Mouse (Mus musculus) limb, embryonic 13.5 days (tissue): Measurements from ENCODE around the gene Cybb. TPM values are rescaled to one million over a fixed set of nuclear protein-coding genes. Genes with fewer than 3 reads are reported as not detected.
"Not testable (repeated sequence)": the region's sequence is repeated elsewhere in the genome, so short reads cannot be mapped to it uniquely, and the experiment has no call there.

ENCODE experiments used
- ATAC-seq: fragments of 200-750 bp; cut with Nextera tagmentation; 2 replicates; pipeline ENCODE4 v1.8.0; 2017; ENCODE audit warnings: low read depth, moderate number of reproducible peaks, moderate TSS enrichment; ENCODE audit not compliant: low FRiP score
- H3K27ac ChIP-seq: fragments of 300-500 bp; sonication (generic); 2 replicates; pipeline ENCODE4 v1.5.1; 2015; ENCODE audit warnings: inconsistent platforms, mild to moderate bottlenecking, moderate library complexity
- H3K27me3 ChIP-seq: fragments of 300-500 bp; sonication (generic); 2 replicates; pipeline ENCODE4 v1.6.1; 2015; ENCODE audit warnings: mild to moderate bottlenecking, inconsistent platforms
- H3K36me3 ChIP-seq: fragments of 300-500 bp; sonication (generic); 2 replicates; pipeline ENCODE4 v1.6.1; 2015; ENCODE audit warnings: inconsistent platforms, mild to moderate bottlenecking, moderate library complexity
- H3K4me1 ChIP-seq: fragments of 300-500 bp; sonication (generic); 2 replicates; pipeline ENCODE4 v1.6.1; 2015; ENCODE audit warnings: inconsistent platforms
- H3K4me2 ChIP-seq: fragments of 300-500 bp; sonication (generic); replicated peaks from 2 replicates; pipeline ENCODE4 v1.6.1; 2015; ENCODE audit warnings: inconsistent platforms, mild to moderate bottlenecking, moderate library complexity
- H3K4me3 ChIP-seq: fragments of 300-500 bp; sonication (generic); 2 replicates; pipeline ENCODE4 v1.5.1; 2015; ENCODE audit warnings: moderate library complexity, mild to moderate bottlenecking, inconsistent platforms
- H3K9ac ChIP-seq: fragments of 300-500 bp; sonication (generic); 2 replicates; pipeline ENCODE4 v1.6.1; 2015; ENCODE audit warnings: mild to moderate bottlenecking, inconsistent platforms
- H3K9me3 ChIP-seq: fragments of 300-500 bp; sonication (generic); 2 replicates; pipeline ENCODE4 v1.6.1; 2016; ENCODE audit warnings: inconsistent platforms
- WGBS: fragments of 180-500 bp; shearing (Covaris S2); methylation state at CpG from one replicate; pipeline ENCODE4 v1.1.7; 2015; 5-methylcytosine and 5-hydroxymethylcytosine counted together
- polyA plus RNA-seq: library from polyadenylated mRNA; unstranded; fragments of >200 nt; fragmentation: Nextera tagmentation; extraction: Ambion mirVana; gene quantifications from 2 replicates; pipeline ENCODE4 v1.2.1, GENCODE M21; 2015

Cybb gene
- 2.0 and 2.2 TPM in 2 replicates for polyA plus RNA-seq

DNA sequence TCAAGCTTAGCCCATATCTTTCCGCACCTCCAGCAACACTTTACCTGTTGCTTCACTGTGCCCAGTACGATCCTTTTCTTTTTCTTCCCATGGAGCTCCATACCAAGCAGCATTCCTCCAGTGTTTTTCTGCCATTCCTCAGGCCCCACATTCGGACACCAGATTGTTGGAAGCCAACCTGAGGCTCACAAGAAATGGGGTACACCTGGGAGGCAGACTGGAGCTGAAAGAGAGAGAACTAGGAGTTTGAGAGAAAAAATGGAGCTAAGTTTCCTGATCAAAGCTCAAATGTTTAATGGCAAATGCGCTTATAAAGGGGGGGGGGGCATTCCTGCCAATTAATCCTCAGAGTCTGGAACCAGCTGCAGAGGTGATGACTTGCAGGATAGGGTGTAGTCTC is at the start of gene Cybb:
Gene Cybb, minus strand, starts transcription at position 101 of the 400 bp plus-strand sequence.
- H3K9ac ChIP-seq: no peak within 1 kb of the TSS
- H3K4me3 ChIP-seq: no peak within 1 kb of the TSS
- H3K9me3 ChIP-seq: no peaks in the 10 kb centered on the region
- no peaks in the 10 kb centered on the region for H3K4me1 ChIP-seq
- 78% methylated on average over 4 of the region's 4 CpGs for WGBS
- H3K4me2 ChIP-seq: no peak within 1 kb of the TSS
- H3K27ac ChIP-seq: no peak within 1 kb of the TSS
- H3K36me3 ChIP-seq: no peaks in the 10 kb centered on the region
- H3K27me3 ChIP-seq: no peaks in the 10 kb centered on the region
- no peak for ATAC-seq

DNA sequence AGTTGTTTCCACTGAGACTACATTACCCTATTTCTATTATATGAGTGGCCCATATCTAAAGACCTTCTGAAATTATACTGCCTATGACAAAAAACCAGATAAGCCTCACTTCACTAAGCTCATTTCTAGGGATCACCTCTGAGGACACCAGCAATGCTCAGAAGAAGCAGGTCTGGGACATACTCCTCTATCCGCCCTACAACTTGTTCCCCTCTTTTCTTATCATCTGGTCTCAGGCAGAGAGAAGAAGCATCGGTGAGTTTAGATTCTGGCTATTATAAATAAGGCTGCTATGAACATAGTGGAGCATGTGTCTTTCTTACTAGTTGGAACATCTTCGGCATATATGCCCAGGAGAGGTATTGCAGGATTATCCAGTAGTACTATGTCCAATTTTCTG is 49.3 kb upstream of the Cybb start:
- Histone ChIP-seq H3K9me3 (no peaks in the 10 kb centered on the region), H3K27me3 (no peaks in the 10 kb centered on the region), H3K4me2 (no peak overlapping the region), H3K4me1 (no peaks in the 10 kb centered on the region), H3K9ac (no peak overlapping the region), H3K4me3 (no peak overlapping the region), H3K36me3 (no peaks in the 10 kb centered on the region), H3K27ac (no peak overlapping the region)
- WGBS: 94% methylated on average over 3 of the region's 3 CpGs
- no peak for ATAC-seq

DNA sequence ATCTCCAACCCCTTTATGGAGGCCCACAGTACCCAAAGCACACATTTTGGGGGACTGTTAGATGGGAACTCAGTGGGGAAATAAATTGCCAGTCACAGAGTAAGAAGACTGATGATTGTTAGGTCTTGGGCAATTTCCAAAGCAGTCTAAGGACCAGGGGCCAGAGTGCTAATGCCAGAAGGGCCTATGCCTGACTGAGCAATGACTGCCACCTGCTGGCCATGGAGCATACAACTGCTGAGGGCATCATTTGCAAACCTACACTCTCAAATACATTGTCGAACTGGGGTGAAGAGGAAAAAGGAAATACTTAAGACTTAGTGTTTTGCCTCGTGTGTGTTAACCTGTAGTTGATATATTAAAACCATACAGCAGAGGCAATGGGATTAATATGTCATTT is 32.4 kb upstream of the Cybb start:
- H3K4me1 ChIP-seq, H3K27ac ChIP-seq: not testable (repeated sequence)

DNA sequence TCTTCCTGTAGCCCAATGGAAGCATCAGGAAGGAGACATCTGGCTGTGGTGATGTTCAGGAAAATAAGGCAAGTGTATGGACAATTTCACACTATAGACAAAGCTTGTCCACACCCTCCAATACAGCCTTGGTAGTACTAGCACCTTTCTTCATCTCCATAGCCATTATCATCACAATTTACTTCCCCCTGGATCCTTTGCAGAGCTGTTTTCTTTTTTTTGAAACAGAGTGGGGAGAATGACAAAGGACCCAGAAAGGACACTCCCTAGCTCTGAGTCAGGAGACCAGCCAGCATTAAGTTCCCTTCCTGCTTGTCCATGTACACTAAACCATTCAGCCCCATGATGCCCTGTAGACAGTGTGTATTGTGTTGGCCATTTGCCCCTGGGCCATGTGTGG is 30.0 kb upstream of the Cybb start:
- not testable (repeated sequence) for H3K36me3 ChIP-seq, H3K27me3 ChIP-seq, H3K9ac ChIP-seq, H3K4me3 ChIP-seq, H3K4me1 ChIP-seq, H3K4me2 ChIP-seq, ATAC-seq, H3K9me3 ChIP-seq, H3K27ac ChIP-seq

More for the DNA sequence above, 32.4 kb upstream of the Cybb start:
- 22% methylated on average over 2 of the region's 2 CpGs for WGBS
- not testable (repeated sequence) for H3K4me3 ChIP-seq, H3K4me2 ChIP-seq, H3K36me3 ChIP-seq, ATAC-seq, H3K27me3 ChIP-seq, H3K9ac ChIP-seq, H3K9me3 ChIP-seq

DNA sequence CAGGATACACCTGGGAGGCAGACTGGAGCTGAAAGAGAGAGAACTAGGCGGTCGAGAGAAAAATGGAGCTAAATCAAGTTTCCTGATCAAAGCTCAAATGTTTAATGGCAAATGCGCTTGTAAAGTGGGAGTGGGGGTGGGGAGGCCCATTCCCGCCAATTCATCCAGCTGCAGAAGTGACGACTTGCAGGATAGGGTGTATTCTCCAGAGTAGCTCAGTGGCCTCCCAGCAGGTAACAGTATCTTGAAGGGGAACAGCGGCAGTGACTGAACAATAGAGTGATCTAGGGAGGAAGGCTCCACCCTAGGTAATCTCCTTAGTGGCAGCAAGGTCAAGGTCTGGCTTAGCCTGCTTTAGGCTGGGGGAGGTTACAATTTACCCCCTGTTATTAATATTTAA is 12.5 kb downstream of the Cybb start:
- H3K27me3 ChIP-seq, H3K27ac ChIP-seq, H3K9me3 ChIP-seq, H3K4me3 ChIP-seq, H3K4me2 ChIP-seq, ATAC-seq, H3K36me3 ChIP-seq, H3K9ac ChIP-seq, H3K4me1 ChIP-seq: not testable (repeated sequence)
- 70% methylated on average over 6 of the region's 6 CpGs for WGBS

DNA sequence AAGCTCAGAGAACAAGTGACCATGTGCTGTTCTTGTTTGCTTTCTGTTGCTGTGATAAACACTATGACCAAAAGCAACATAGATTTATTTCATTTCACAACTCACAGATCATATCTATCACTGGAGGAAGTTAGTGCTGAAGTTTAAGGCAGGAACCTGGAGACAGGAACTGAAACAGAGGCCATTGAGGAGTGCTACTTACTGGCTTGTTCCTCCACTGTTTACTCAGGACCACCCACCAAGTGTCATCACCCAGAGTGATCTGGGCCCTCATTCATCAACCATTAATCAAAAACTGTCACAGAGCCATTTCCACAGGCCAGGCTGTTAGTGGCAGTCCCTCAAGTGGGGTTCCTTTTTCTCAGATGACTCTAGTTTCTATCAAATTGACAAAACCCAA is 13.1 kb downstream of the Cybb start:
- Histone ChIP-seq H3K4me3 (no peak overlapping the region), H3K9me3 (no peaks in the 10 kb centered on the region), H3K4me1 (no peaks in the 10 kb centered on the region), H3K4me2 (no peak overlapping the region), H3K27me3 (no peaks in the 10 kb centered on the region), H3K9ac (no peak overlapping the region), H3K36me3 (no peaks in the 10 kb centered on the region), H3K27ac (no peak overlapping the region)
- ATAC-seq: no peak

DNA sequence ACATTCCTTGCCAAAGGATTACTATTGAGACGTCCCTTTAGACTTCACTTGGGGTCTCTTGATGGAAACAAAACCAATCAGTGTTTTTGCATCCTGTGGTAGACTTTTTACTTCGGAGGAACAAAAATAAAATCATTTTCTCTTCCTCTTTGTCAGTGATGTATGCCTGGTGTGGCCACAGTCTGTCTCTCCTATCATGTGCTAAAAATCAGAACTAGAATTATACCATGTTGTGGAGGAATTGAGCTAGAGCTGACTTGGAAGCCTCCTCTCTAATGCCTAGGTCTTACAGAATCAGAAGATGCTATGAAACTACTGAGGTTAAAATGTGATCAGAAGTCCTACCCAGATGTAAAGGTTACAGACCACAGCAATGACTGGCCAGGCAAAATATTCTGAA is 13.8 kb downstream of the Cybb start:
- no peak overlapping the region for H3K4me3 ChIP-seq
- no peak for ATAC-seq
- H3K9me3 ChIP-seq: no peaks in the 10 kb centered on the region
- H3K4me2 ChIP-seq: no peak overlapping the region
- no peak overlapping the region for H3K27ac ChIP-seq
- 80% methylated on average over 2 of the region's 2 CpGs for WGBS
- H3K9ac ChIP-seq: no peak overlapping the region
- H3K27me3 ChIP-seq: no peaks in the 10 kb centered on the region
- H3K36me3 ChIP-seq: no peaks in the 10 kb centered on the region
- no peaks in the 10 kb centered on the region for H3K4me1 ChIP-seq

DNA sequence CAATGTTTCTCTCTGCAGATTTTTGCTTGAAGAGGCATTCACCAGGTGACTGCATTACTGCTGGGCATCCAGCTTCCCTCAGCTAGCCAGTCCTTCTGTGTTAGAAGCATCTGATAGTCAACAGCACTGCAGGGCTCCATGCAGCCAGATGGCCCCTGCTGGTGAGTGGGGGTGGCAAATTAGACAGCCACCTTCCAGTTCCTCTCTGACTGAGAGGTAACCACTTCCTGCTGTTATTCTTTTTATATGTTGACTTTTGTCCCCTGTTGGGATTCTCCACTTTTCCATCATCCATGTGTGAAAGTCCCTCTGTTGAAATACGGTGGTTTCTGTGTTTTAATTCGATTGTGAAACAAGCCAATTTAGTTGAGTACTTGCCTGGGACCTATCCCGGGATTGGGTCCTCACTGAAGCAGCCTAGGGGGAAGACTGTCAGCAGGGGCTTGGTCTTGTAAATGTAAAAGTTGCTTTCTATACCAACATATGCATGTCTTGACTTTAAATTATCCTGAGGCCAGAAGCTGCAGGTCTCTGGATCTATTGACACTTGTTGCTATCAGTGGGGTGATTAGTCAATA is 16.7 kb downstream of the Cybb start:
- H3K9ac ChIP-seq: no peak overlapping the region

DNA sequence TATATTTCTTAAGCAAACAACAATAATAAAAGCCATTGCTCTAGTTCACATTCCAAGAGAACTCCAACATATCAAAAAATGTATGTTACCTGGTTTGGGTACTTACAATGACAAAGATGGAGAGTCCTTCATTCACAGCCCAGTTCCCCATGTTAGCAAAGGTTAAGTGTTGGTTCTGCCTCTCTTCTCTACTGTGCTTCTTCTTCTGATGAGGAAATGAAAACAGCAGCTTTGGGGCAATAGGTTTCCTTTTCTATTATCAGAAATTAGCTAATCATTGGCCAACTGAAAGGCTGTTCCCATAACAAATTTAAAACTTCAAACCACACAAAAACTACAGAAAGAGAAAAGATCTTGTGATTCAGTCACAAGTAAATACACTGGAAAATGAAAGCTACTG is 18.5 kb downstream of the Cybb start:
- no peak overlapping the region for H3K9ac ChIP-seq
- no peaks in the 10 kb centered on the region for H3K9me3 ChIP-seq
- H3K27ac ChIP-seq: no peak overlapping the region
- H3K4me1 ChIP-seq: no peaks in the 10 kb centered on the region
- no peak for ATAC-seq
- no peak overlapping the region for H3K4me2 ChIP-seq
- no peaks in the 10 kb centered on the region for H3K36me3 ChIP-seq
- H3K27me3 ChIP-seq: no peaks in the 10 kb centered on the region
- no peak overlapping the region for H3K4me3 ChIP-seq

More for the DNA sequence above, 16.7 kb downstream of the Cybb start:
- H3K27me3 ChIP-seq: no peaks in the 10 kb centered on the region
- WGBS: 32% methylated on average over 3 of the region's 3 CpGs
- H3K27ac ChIP-seq: no peak overlapping the region
- ATAC-seq: no peak
- no peaks in the 10 kb centered on the region for H3K9me3 ChIP-seq
- no peaks in the 10 kb centered on the region for H3K4me1 ChIP-seq
- H3K4me3 ChIP-seq: no peak overlapping the region
- H3K4me2 ChIP-seq: no peak overlapping the region
- no peaks in the 10 kb centered on the region for H3K36me3 ChIP-seq

DNA sequence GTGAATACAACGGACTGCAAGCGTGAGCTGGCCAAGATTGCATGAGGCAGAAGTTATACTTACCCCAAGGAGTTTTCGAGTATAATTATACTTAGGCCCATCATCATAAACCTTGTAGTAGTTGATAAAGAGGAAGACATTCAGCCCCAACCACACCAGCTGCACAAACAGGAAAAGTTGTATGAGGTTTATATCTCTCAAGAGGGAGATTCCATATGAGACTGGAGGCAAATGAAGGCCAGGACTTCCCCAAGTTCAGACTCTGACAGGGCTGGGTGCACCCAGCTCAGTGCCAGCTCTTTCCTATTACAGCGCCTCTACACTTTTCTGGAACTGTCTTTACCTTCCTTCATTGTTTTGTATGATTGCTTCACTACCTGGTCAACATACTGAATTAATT is 20.6 kb downstream of the Cybb start:
- ATAC-seq: no peak
- H3K9ac ChIP-seq: no peak overlapping the region
- no peaks in the 10 kb centered on the region for H3K36me3 ChIP-seq
- no peak overlapping the region for H3K4me2 ChIP-seq
- H3K27me3 ChIP-seq: no peaks in the 10 kb centered on the region
- no peaks in the 10 kb centered on the region for H3K9me3 ChIP-seq
- H3K27ac ChIP-seq: no peak overlapping the region
- H3K4me3 ChIP-seq: no peak overlapping the region
- WGBS: 93% methylated on average over 4 of the region's 4 CpGs
- no peaks in the 10 kb centered on the region for H3K4me1 ChIP-seq

DNA sequence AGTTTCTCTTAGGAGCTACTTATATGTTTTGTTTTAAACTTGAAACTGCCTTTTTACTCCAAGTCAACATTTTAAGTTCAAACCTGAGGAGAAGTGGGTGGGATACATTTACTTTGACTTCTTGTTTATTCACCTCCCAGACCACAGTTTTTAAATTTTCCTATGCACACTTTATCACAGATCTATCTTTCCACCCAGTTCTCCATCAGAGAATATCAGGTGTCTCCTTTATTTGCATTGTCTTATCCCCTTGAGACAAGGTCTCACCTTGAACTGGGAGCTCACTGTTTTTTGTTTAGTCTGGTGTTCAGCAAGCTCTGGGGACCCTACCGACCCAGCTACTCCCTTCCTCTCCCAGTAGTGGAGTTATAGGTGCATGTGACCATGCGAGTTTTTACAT is 21.7 kb downstream of the Cybb start:
- WGBS: 70% methylated on average over 2 of the region's 2 CpGs
- Histone ChIP-seq H3K27me3 (no peaks in the 10 kb centered on the region), H3K4me2 (no peak overlapping the region), H3K36me3 (no peaks in the 10 kb centered on the region), H3K27ac (no peak overlapping the region), H3K4me1 (no peaks in the 10 kb centered on the region), H3K9me3 (no peaks in the 10 kb centered on the region), H3K9ac (no peak overlapping the region), H3K4me3 (no peak overlapping the region)
- ATAC-seq: no peak

DNA sequence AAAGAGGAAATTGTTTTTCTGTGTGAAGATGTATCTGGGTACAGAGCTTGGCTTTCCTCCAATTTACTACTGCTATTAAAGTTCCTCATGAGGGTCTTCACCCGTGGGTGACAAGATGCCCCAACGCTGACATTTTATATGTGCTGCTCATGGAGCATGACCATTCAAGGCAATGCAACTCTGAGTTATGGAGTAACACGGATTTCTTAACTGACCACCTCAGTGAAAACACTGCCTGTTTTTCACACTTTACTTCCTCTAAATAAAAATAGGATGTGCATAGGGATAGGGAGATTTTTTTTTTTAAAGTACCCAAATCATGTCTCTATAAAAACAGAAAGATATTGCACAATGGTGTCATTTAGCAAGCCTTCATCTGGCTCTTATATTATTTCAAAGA is 24.9 kb downstream of the Cybb start:
- H3K36me3 ChIP-seq: no peaks in the 10 kb centered on the region
- H3K27ac ChIP-seq: no peak overlapping the region
- 77% methylated on average over 3 of the region's 3 CpGs for WGBS
- H3K4me3 ChIP-seq: no peak overlapping the region
- H3K9ac ChIP-seq: no peak overlapping the region
- H3K4me2 ChIP-seq: no peak overlapping the region
- H3K27me3 ChIP-seq: no peaks in the 10 kb centered on the region
- H3K4me1 ChIP-seq: no peaks in the 10 kb centered on the region
- no peaks in the 10 kb centered on the region for H3K9me3 ChIP-seq
- no peak for ATAC-seq

DNA sequence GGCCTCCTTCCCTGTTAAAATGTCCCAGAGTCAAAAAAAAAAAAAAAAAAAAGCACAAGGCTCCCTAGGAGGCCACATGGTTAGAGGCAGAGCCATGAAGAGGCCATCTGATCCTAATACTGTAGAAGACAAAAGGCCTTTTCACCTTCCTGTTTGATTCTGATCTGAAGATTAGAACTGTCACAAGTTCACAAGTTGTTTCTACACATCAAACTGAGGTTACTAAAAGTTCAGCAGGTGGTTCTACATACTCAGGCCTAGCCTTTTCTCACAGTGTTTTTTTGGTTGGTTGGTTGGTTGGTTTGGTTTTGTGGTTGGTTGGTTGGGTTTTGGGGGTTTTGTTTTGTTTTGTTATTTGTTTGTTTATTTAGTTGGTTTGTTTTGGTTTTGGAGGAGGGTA is 26.2 kb downstream of the Cybb start:
- H3K4me2 ChIP-seq: no peak overlapping the region

More for the DNA sequence above, 26.2 kb downstream of the Cybb start:
- ATAC-seq: no peak
- Histone ChIP-seq H3K27me3 (no peaks in the 10 kb centered on the region), H3K9ac (no peak overlapping the region), H3K27ac (no peak overlapping the region), H3K9me3 (no peaks in the 10 kb centered on the region), H3K4me1 (no peaks in the 10 kb centered on the region), H3K36me3 (no peaks in the 10 kb centered on the region), H3K4me3 (no peak overlapping the region)
